Mouse (Mus musculus): Measurements from ENCODE around the gene L3mbtl1. TPM values are rescaled to one million over a fixed set of nuclear protein-coding genes. Genes with fewer than 3 reads are reported as not detected.

The L3mbtl1 gene
- polyA plus RNA-seq, 1 experiment = not detected

DNA sequence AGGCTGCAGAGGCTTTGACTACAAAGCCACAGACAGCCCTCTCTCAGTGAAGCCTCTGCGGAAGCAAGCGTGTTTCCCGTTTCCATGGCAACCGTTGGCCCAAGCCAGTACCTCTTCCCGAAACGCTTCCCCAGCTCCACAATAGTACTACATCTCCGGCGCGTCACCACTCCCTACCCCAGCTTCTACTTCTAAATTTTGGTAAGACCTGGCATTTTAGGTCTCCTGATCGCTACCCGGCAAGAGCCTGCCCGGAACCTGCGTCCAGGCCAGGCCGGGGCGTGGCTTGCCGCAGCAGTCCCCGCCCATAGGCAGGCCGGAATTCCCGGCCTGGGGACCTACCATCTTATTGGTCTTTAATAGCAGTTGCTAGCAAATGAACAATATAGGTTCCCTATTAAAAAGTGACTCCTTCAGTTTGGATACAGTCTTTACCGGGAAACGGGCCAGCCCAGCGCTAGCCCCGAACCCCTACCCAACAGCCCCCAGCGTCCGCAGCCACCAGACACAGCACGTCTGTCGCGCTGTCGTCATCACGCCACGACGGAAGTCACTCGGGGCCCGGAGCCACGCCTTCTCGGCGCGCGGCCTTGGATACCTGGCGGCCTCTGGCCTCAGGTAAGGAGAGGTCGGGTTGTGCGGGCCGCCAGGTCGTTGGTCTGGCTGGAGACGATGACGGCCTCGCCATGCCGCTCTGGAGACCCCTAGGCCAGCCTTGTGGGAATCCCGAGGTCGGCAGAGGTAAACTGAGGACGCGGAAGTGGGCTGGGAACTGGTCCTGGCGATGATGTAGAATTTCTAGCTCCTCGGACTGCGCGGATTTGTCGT is 73.9 kb downstream of the L3mbtl1 start, which contains the start of gene Ift52:
Ift52 (plus strand) TSS at position 439 of the 828 bp plus-strand sequence.
- H3K36me3 ChIP-seq (ENCODE audit: control insufficient read depth, insufficient read depth) = no peaks in the 10 kb centered on the region
- H3K4me2 ChIP-seq (ENCODE audit: low read depth) = peak within 1 kb of the TSS; percentile 93
- peak within 1 kb of the TSS; percentile 92 for H3K4me3 ChIP-seq
- H3ac ChIP-seq (ENCODE audit: control insufficient read depth, insufficient read length) = peak within 1 kb of the TSS; percentile 23
- H3K79me2 ChIP-seq (ENCODE audit: control insufficient read depth, insufficient read depth) = peaks cover 10% of the 10 kb centered on the region
- TF ChIP-seq MYOG (IDR thresholded peaks at IDR 0.05; ENCODE audit: control insufficient read depth in 1 of 3, insufficient read depth in 1 of 3, insufficient read length in 2 of 3, low read depth in 2 of 3) (peak in 2 of 3 experiments; percentile 29 to 35), MYOD1 (IDR thresholded peaks at IDR 0.05; ENCODE audit: control insufficient read depth in 1 of 3, insufficient read length in 2 of 3, low read depth in 2 of 3) (peak in 2 of 3 experiments; percentile 10 to 25), E2F4 (IDR thresholded peaks at IDR 0.05; ENCODE audit: insufficient read depth) (no peak), MAX (IDR thresholded peaks at IDR 0.05; ENCODE audit: low read depth) (no peak), TCF3 (IDR thresholded peaks at IDR 0.05; ENCODE audit: insufficient read length, low read depth) (no peak), TCF12 (IDR thresholded peaks at IDR 0.05; ENCODE audit: insufficient read depth, poor library complexity, severe bottlenecking) (no peak), POLR2A (IDR thresholded peaks at IDR 0.05; ENCODE audit: insufficient read length, low read depth) (peak; percentile 65), SRF (IDR thresholded peaks at IDR 0.05; ENCODE audit: control insufficient read depth, insufficient read length, low read depth) (peak; percentile 75), CEBPB (IDR thresholded peaks at IDR 0.05; ENCODE audit: insufficient read depth, poor library complexity, severe bottlenecking) (no peak), POLR2AphosphoS2 (IDR thresholded peaks at IDR 0.05; ENCODE audit: insufficient read length, low read depth) (peak; percentile 49), REST (IDR thresholded peaks at IDR 0.05; ENCODE audit: insufficient read depth, insufficient read length) (no peak), USF1 (IDR thresholded peaks at IDR 0.05; ENCODE audit: low read depth) (no peak)
- H3K27me3 ChIP-seq (ENCODE audit: control insufficient read depth, insufficient read depth, insufficient read length) = peaks cover 5% of the 10 kb centered on the region

Other genes starting within 250 kb of the L3mbtl1 start
- 61.5 TPM for gene Srsf6, start 11.9 kb upstream of the L3mbtl1 start, polyA plus RNA-seq (2012; fragmentation: generic; extraction: Trizol)
- not detected for gene Sgk2, start 43.9 kb downstream of the L3mbtl1 start, polyA plus RNA-seq (2012; fragmentation: generic; extraction: Trizol)
- 21.1 TPM for gene Ift52, start 73.9 kb downstream of the L3mbtl1 start, polyA plus RNA-seq (2012; fragmentation: generic; extraction: Trizol)
- 5.6 TPM for gene Mybl2, start 111.2 kb downstream of the L3mbtl1 start, polyA plus RNA-seq (2012; fragmentation: generic; extraction: Trizol)
- gene Gtsf1l, start 144.4 kb downstream of the L3mbtl1 start, polyA plus RNA-seq (2012; fragmentation: generic; extraction: Trizol) = not detected

Measured in myocyte (in vitro differentiated cells).